Mouse (Mus musculus) erythroblast, embryonic 14.5 days (primary cell): ENCODE results near the gene 6430531B16Rik.

Experiments used
- GATA1 ChIP-seq: IDR thresholded peaks from 2 replicates; pipeline ENCODE4 v1.6.1; 2012; ENCODE audit warnings: low read length, inconsistent platforms, mixed read lengths
- TAL1 ChIP-seq: IDR thresholded peaks from 3 replicates; pipeline ENCODE4 v1.6.1; 2012; ENCODE audit warnings: low read length, inconsistent platforms, mixed read lengths

GRCm38 (mm10) chr7:139950283-139950971, 28.1 kb downstream of the 6430531B16Rik start:
- no peak for TF ChIP-seq TAL1
- TF ChIP-seq GATA1 = no peak
